Mouse (Mus musculus) limb, embryonic 11.5 days (tissue): ENCODE data around the gene Otogl. TPM values are rescaled to one million over a fixed set of nuclear protein-coding genes. Genes with fewer than 3 reads are reported as not detected.
A peak's percentile ranks its signal among the peaks of the same experiment; 100 is the strongest.
"Not testable (repeated sequence)": the region's sequence is repeated elsewhere in the genome, so short reads cannot be mapped to it uniquely, and the experiment has no call there.

Experiments
- ATAC-seq: fragments of 200-750 bp; cut with Nextera tagmentation; 2 replicates; pipeline ENCODE4 v1.8.0; 2017; ENCODE audit warnings: low read depth; ENCODE audit not compliant: insufficient number of reproducible peaks, low FRiP score, low TSS enrichment
- DNase-seq: peaks from one replicate; pipeline ENCODE4 v3.0.0-alpha.2; 2015; ENCODE audit warnings: low spot score
- H3K27ac ChIP-seq: fragments of 300-500 bp; sonication (generic); replicated peaks from 2 replicates; pipeline ENCODE4 v1.5.1; 2014; ENCODE audit warnings: low read depth, mild to moderate bottlenecking, low read length
- H3K27me3 ChIP-seq: fragments of 300-500 bp; sonication (generic); 2 replicates; pipeline ENCODE4 v1.6.1; 2014; ENCODE audit warnings: mild to moderate bottlenecking, low read length, mixed read lengths; ENCODE audit not compliant: control insufficient read depth, insufficient read depth
- H3K36me3 ChIP-seq: fragments of 300-500 bp; sonication (generic); 2 replicates; pipeline ENCODE4 v1.6.1; 2014; ENCODE audit warnings: mild to moderate bottlenecking, low read length, moderate library complexity, mixed read lengths; ENCODE audit not compliant: control insufficient read depth, insufficient read depth
- H3K4me1 ChIP-seq: fragments of 300-500 bp; sonication (generic); 2 replicates; pipeline ENCODE4 v1.6.1; 2014; ENCODE audit warnings: low read length, mixed read lengths; ENCODE audit not compliant: control insufficient read depth, insufficient read depth
- H3K4me2 ChIP-seq: fragments of 300-500 bp; sonication (generic); 2 replicates; pipeline ENCODE4 v1.6.1; 2014; ENCODE audit warnings: low read depth, mild to moderate bottlenecking, moderate library complexity; ENCODE audit not compliant: severe bottlenecking
- H3K4me3 ChIP-seq: fragments of 300-500 bp; sonication (generic); 2 replicates; pipeline ENCODE4 v1.5.1; 2014; ENCODE audit warnings: low read depth, low read length
- H3K9ac ChIP-seq: fragments of 300-500 bp; sonication (generic); 2 replicates; pipeline ENCODE4 v1.6.1; 2014; ENCODE audit warnings: mild to moderate bottlenecking, low read length
- H3K9me3 ChIP-seq: fragments of 300-500 bp; sonication (generic); 2 replicates; pipeline ENCODE4 v1.6.1; 2016; ENCODE audit warnings: low read length; ENCODE audit not compliant: control insufficient read depth
- WGBS: fragments of 180-500 bp; shearing (Covaris S2); extraction: QIAGEN DNeasy Blood & Tissue Kit; methylation state at CpG from one replicate; pipeline ENCODE4 v1.1.7; 2014; 5-methylcytosine and 5-hydroxymethylcytosine counted together
- polyA plus RNA-seq: library from polyadenylated mRNA; unstranded; fragments of >200 nt; fragmentation: Nextera tagmentation; extraction: Ambion mirVana; gene quantifications from 2 replicates; pipeline ENCODE4 v1.2.1, GENCODE M21; 2014

Gene Otogl
- polyA plus RNA-seq, 1 experiment from 2014 or later, result 0.03 TPM

- DNase-seq, result no peak
- 88% methylated on average over 16 of the region's 16 CpGs for WGBS
- Histone ChIP-seq H3K9ac (no peak overlapping the region), H3K27me3 (no peaks in the 10 kb centered on the region), H3K4me3 (no peak overlapping the region), H3K4me1 (no peaks in the 10 kb centered on the region), H3K4me2 (no peak overlapping the region), H3K36me3 (no peaks in the 10 kb centered on the region), H3K9me3 (no peaks in the 10 kb centered on the region), H3K27ac (no peak overlapping the region)
- ATAC-seq, result no peak
Measured at GRCm38 (mm10) chr10:107813814-107814483, 98.0 kb downstream of the Otogl start.

- no peaks in the 10 kb centered on the region for H3K4me1 ChIP-seq
- no peak overlapping the region for H3K27ac ChIP-seq
- ATAC-seq (no peak), DNase-seq (no peak)
- H3K36me3 ChIP-seq, result no peaks in the 10 kb centered on the region
- no peak overlapping the region for H3K9ac ChIP-seq
- H3K9me3 ChIP-seq, result no peaks in the 10 kb centered on the region
- H3K4me2 ChIP-seq, result no peak overlapping the region
- 76% methylated on average over 6 of the region's 6 CpGs for WGBS
- no peak overlapping the region for H3K4me3 ChIP-seq
- H3K27me3 ChIP-seq, result no peaks in the 10 kb centered on the region
Measured at GRCm38 (mm10) chr10:107810649-107811398, 101.1 kb downstream of the Otogl start.

- H3K4me2 ChIP-seq, result no peak overlapping the region
- H3K36me3 ChIP-seq, result no peaks in the 10 kb centered on the region
- H3K4me1 ChIP-seq, result no peaks in the 10 kb centered on the region
- 86% methylated on average over 2 of the region's 2 CpGs for WGBS
- no peaks in the 10 kb centered on the region for H3K9me3 ChIP-seq
- no peak overlapping the region for H3K4me3 ChIP-seq
- H3K27ac ChIP-seq, result no peak overlapping the region
- DNase-seq (no peak), ATAC-seq (no peak)
- no peaks in the 10 kb centered on the region for H3K27me3 ChIP-seq
- no peak overlapping the region for H3K9ac ChIP-seq
Measured at GRCm38 (mm10) chr10:107805203-107805602, 106.7 kb downstream of the Otogl start.

- not testable (repeated sequence) for ATAC-seq, H3K4me2 ChIP-seq, DNase-seq, H3K4me3 ChIP-seq, H3K36me3 ChIP-seq, H3K27me3 ChIP-seq, H3K4me1 ChIP-seq, H3K9me3 ChIP-seq, H3K9ac ChIP-seq, H3K27ac ChIP-seq
- 40% methylated on average over 2 of the region's 2 CpGs for WGBS
Measured at GRCm38 (mm10) chr10:107804285-107804684, 107.6 kb downstream of the Otogl start.

GRCm38 (mm10) chr10:107799671-107800353 is 112.1 kb downstream of the Otogl start:
- Histone ChIP-seq H3K4me3 (no peak overlapping the region), H3K9me3 (no peaks in the 10 kb centered on the region), H3K36me3 (no peaks in the 10 kb centered on the region), H3K27me3 (no peaks in the 10 kb centered on the region), H3K27ac (no peak overlapping the region), H3K9ac (no peak overlapping the region), H3K4me2 (no peak overlapping the region), H3K4me1 (no peaks in the 10 kb centered on the region)
- DNase-seq, result peak; percentile 53
- peak; percentile 72; the same call in 1 of the 2 replicates for ATAC-seq
- WGBS, result 17% methylated on average over 7 of the region's 7 CpGs

GRCm38 (mm10) chr10:107794812-107795756 is 116.8 kb downstream of the Otogl start:
- Histone ChIP-seq H3K27me3 (no peaks in the 10 kb centered on the region), H3K9ac (no peak overlapping the region), H3K4me3 (no peak overlapping the region), H3K27ac (no peak overlapping the region), H3K36me3 (no peaks in the 10 kb centered on the region), H3K9me3 (no peaks in the 10 kb centered on the region), H3K4me1 (no peaks in the 10 kb centered on the region), H3K4me2 (no peak overlapping the region)
- ATAC-seq (no peak), DNase-seq (no peak)
- WGBS, result 83% methylated on average over 10 of the region's 10 CpGs

GRCm38 (mm10) chr10:107792491-107792890 is 119.4 kb downstream of the Otogl start:
- H3K9me3 ChIP-seq, result no peaks in the 10 kb centered on the region
- no peak for ATAC-seq
- no peak for DNase-seq
- H3K27ac ChIP-seq, result no peak overlapping the region
- no peak overlapping the region for H3K4me2 ChIP-seq
- no peak overlapping the region for H3K9ac ChIP-seq
- no peak overlapping the region for H3K4me3 ChIP-seq
- no peaks in the 10 kb centered on the region for H3K4me1 ChIP-seq
- WGBS, result 74% methylated on average over 3 of the region's 3 CpGs
- no peaks in the 10 kb centered on the region for H3K27me3 ChIP-seq
- H3K36me3 ChIP-seq, result no peaks in the 10 kb centered on the region

- no peaks in the 10 kb centered on the region for H3K36me3 ChIP-seq
- no peaks in the 10 kb centered on the region for H3K9me3 ChIP-seq
- DNase-seq, result no peak
- no peak overlapping the region for H3K4me3 ChIP-seq
- H3K27ac ChIP-seq, result no peak overlapping the region
- H3K27me3 ChIP-seq, result no peaks in the 10 kb centered on the region
- H3K9ac ChIP-seq, result no peak overlapping the region
- WGBS, result 88% methylated on average over 2 of the region's 2 CpGs
- H3K4me2 ChIP-seq, result no peak overlapping the region
- no peaks in the 10 kb centered on the region for H3K4me1 ChIP-seq
- no peak for ATAC-seq
Measured at GRCm38 (mm10) chr10:107779548-107779947, 132.4 kb downstream of the Otogl start.
